In the genomic region with DNA sequence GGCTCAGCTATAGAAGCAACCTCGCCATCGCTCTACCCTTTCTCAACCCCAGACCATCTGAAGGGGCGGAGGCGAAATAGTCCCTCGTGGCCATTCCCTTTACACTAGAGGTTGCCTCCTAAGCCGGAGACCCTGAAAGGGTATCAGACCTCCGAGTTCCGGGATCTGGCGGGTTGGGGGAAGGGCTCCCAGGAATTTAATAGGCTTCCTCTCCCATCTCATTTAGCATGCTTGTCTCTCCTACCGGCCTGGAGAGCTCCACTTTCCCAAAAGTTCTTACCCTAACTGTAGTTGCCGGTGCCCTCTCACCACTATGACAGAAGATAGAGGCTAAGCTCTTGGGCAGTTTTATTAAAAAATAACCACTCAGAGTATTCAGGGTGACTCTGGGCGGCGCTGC, we compare ENCODE assay signal across 11 mouse cellular contexts. TPM values are rescaled to one million over a fixed set of nuclear protein-coding genes. Genes with fewer than 3 reads are reported as not detected.
A peak's percentile ranks its signal among the peaks of the same experiment; 100 is the strongest.
DNase-seq lines count a peak whose midpoint lies in the region; ATAC-seq and TF ChIP-seq lines count a peak whose summit lies in the region.
"Had no signal": no experiment of that assay in that cellular context is flagged by ENCODE, and none has a peak within 500 bp of the region (broad histone marks: within the 10 kb centered on the region; RNA-seq: fewer than 3 reads in every experiment).

No protein-coding gene starts in this region.

- WGBS in kidney, embryonic 16.5 days = 1% methylated on average over 13 of the region's 13 CpGs
- WGBS in embryonic facial prominence, embryonic 13.5 days = 1% methylated on average over 13 of the region's 13 CpGs
- WGBS in hindbrain, postnatal 0 days = 3% methylated on average over 13 of the region's 13 CpGs
- 1% methylated on average over 13 of the region's 13 CpGs for WGBS in neural tube, embryonic 13.5 days

- H3K4me3 ChIP-seq in kidney, embryonic 16.5 days (ENCODE audit: low read length) = peak overlapping the region; percentile 32
- H3K4me3 ChIP-seq in embryonic facial prominence, embryonic 13.5 days = peak overlapping the region; percentile 29
- peak overlapping the region; percentile 34 for H3K4me3 ChIP-seq in hindbrain, postnatal 0 days (ENCODE audit: low read length)
- peak overlapping the region; percentile 30 for H3K4me3 ChIP-seq in neural tube, embryonic 13.5 days
- H3K4me3 ChIP-seq: liver, embryonic 13.5 days had no signal

- peaks cover 8% of the 10 kb centered on the region; the same call in 1 of the 2 replicates for H3K36me3 ChIP-seq in kidney, embryonic 16.5 days (ENCODE audit: insufficient read depth, low read length)
- peaks cover 9% of the 10 kb centered on the region for H3K36me3 ChIP-seq in embryonic facial prominence, embryonic 13.5 days
- H3K36me3 ChIP-seq in hindbrain, postnatal 0 days (ENCODE audit: insufficient read depth, low read length) = no peaks in the 10 kb centered on the region
- peaks cover 11% of the 10 kb centered on the region for H3K36me3 ChIP-seq in neural tube, embryonic 13.5 days
- H3K36me3 ChIP-seq: liver, embryonic 13.5 days had no signal

- H3K27me3 ChIP-seq in kidney, embryonic 16.5 days (ENCODE audit: insufficient read depth, low read length) = peaks cover 61% of the 10 kb centered on the region
- H3K27me3 ChIP-seq in embryonic facial prominence, embryonic 13.5 days = peaks cover 67% of the 10 kb centered on the region
- peaks cover 38% of the 10 kb centered on the region for H3K27me3 ChIP-seq in hindbrain, postnatal 0 days (ENCODE audit: insufficient read depth, low read length)
- H3K27me3 ChIP-seq in neural tube, embryonic 13.5 days = peaks cover 75% of the 10 kb centered on the region

- H3K9me3 ChIP-seq in kidney, embryonic 16.5 days (ENCODE audit: low read length) = no peaks in the 10 kb centered on the region
- H3K9me3 ChIP-seq in embryonic facial prominence, embryonic 13.5 days = no peaks in the 10 kb centered on the region
- no peaks in the 10 kb centered on the region for H3K9me3 ChIP-seq in hindbrain, postnatal 0 days (ENCODE audit: low read length)
- H3K9me3 ChIP-seq in neural tube, embryonic 13.5 days = no peaks in the 10 kb centered on the region
- H3K9me3 ChIP-seq: liver, embryonic 13.5 days had no signal

- no peak for DNase-seq in kidney, postnatal 25 days
- no peak for DNase-seq in hindbrain, postnatal 0 days (ENCODE audit: low spot score)
- no peak for DNase-seq in gastrocnemius, postnatal 25 days
- DNase-seq in urinary bladder, postnatal 10 days (ENCODE audit: low spot score) = no peak
- DNase-seq: gastrocnemius, postnatal 36 days; liver, embryonic 13.5 days; thymus, postnatal 25 days had no signal

- H3K9ac ChIP-seq in kidney, embryonic 16.5 days (replicated peaks; ENCODE audit: low read length) = no peak overlapping the region
- no peak overlapping the region for H3K9ac ChIP-seq in embryonic facial prominence, embryonic 13.5 days
- no peak overlapping the region for H3K9ac ChIP-seq in hindbrain, postnatal 0 days (replicated peaks; ENCODE audit: low read length)
- 0 out of 2 replicates have a peak overlapping the region, but pooled peaks have one; percentile 41 for H3K9ac ChIP-seq in neural tube, embryonic 13.5 days
- H3K9ac ChIP-seq: liver, embryonic 13.5 days had no signal

- H3K4me2 ChIP-seq in kidney, embryonic 16.5 days (replicated peaks; ENCODE audit: low read depth, low read length) = peak overlapping the region; percentile 52
- peak overlapping the region; percentile 45 for H3K4me2 ChIP-seq in embryonic facial prominence, embryonic 13.5 days
- H3K4me2 ChIP-seq in hindbrain, postnatal 0 days (ENCODE audit: low read depth, low read length) = peak overlapping the region; percentile 54
- peak overlapping the region; percentile 53 for H3K4me2 ChIP-seq in neural tube, embryonic 13.5 days
- H3K4me2 ChIP-seq: liver, embryonic 13.5 days had no signal

- ATAC-seq in kidney, embryonic 16.5 days (ENCODE audit: low FRiP score, low TSS enrichment) = no peak
- ATAC-seq in embryonic facial prominence, embryonic 13.5 days (ENCODE audit: insufficient number of reproducible peaks, insufficient read depth, low FRiP score, low TSS enrichment, low read depth) = no peak
- no peak for ATAC-seq in hindbrain, postnatal 0 days
- no peak for ATAC-seq in neural tube, embryonic 13.5 days (ENCODE audit: low read depth)
- no peak for ATAC-seq in megakaryocyte, adult 5-6 weeks (ENCODE audit: poor library complexity, severe bottlenecking)

- no peak overlapping the region for H3K27ac ChIP-seq in kidney, embryonic 16.5 days (ENCODE audit: low read length)
- no peak overlapping the region for H3K27ac ChIP-seq in embryonic facial prominence, embryonic 13.5 days
- H3K27ac ChIP-seq in hindbrain, postnatal 0 days = no peak overlapping the region
- H3K27ac ChIP-seq in neural tube, embryonic 13.5 days (replicated peaks) = no peak overlapping the region
- H3K27ac ChIP-seq: liver, embryonic 13.5 days had no signal

- TF ChIP-seq CTCF in hindbrain, postnatal 0 days (IDR thresholded peaks at IDR 0.05; ENCODE audit: low read depth) = no peak

- peaks cover 15% of the 10 kb centered on the region for H3K4me1 ChIP-seq in kidney, embryonic 16.5 days (ENCODE audit: insufficient read depth, low read length)
- H3K4me1 ChIP-seq in embryonic facial prominence, embryonic 13.5 days = peaks cover 23% of the 10 kb centered on the region
- H3K4me1 ChIP-seq in hindbrain, postnatal 0 days (ENCODE audit: insufficient read depth, low read length) = peaks cover 7% of the 10 kb centered on the region; the same call in 1 of the 2 replicates
- H3K4me1 ChIP-seq in neural tube, embryonic 13.5 days (replicated peaks) = peaks cover 24% of the 10 kb centered on the region

RNA-seq across cellular contexts. Expression of a gene that starts 1.0 kb away (rescaled TPM):
- not detected in 2 replicates for polyA plus RNA-seq in kidney, embryonic 16.5 days (2015; fragmentation: Nextera tagmentation; extraction: Ambion mirVana)
- polyA plus RNA-seq in embryonic facial prominence, embryonic 13.5 days (2015; fragmentation: Nextera tagmentation; extraction: Ambion mirVana) = not detected in 2 replicates
- not detected in 2 replicates for total RNA-seq in hindbrain, postnatal 0 days (2014; rRNA removed)
- 0.44 and 0.54 TPM in 2 replicates for polyA plus RNA-seq in hindbrain, postnatal 0 days (2015; fragmentation: Nextera tagmentation; extraction: Ambion mirVana)
- polyA plus RNA-seq in neural tube, embryonic 13.5 days (2015; fragmentation: Nextera tagmentation; extraction: Ambion mirVana) = not detected in 2 replicates
- not detected for total RNA-seq in gastrocnemius, postnatal 25 days (2021)
- total RNA-seq in megakaryocyte, adult 5-6 weeks (2015) = not detected in 2 replicates
- not detected in 2 replicates for total RNA-seq in megakaryocyte, adult 5-6 weeks (2017)
- total RNA-seq: gastrocnemius, postnatal 36 days had no signal
- polyA plus RNA-seq: liver, embryonic 13.5 days had no signal

RNA-seq across cellular contexts. Expression of a gene that starts 16.4 kb away (rescaled TPM):
- 79.0 and 79.3 TPM in 2 replicates for polyA plus RNA-seq in kidney, embryonic 16.5 days (2015; fragmentation: Nextera tagmentation; extraction: Ambion mirVana)
- polyA plus RNA-seq in embryonic facial prominence, embryonic 13.5 days (2015; fragmentation: Nextera tagmentation; extraction: Ambion mirVana) = 69.4 and 70.2 TPM in 2 replicates
- total RNA-seq in hindbrain, postnatal 0 days (2014; rRNA removed) = 66.1 and 75.0 TPM in 2 replicates
- 49.1 and 52.1 TPM in 2 replicates for polyA plus RNA-seq in hindbrain, postnatal 0 days (2015; fragmentation: Nextera tagmentation; extraction: Ambion mirVana)
- 50.4 and 55.5 TPM in 2 replicates for polyA plus RNA-seq in neural tube, embryonic 13.5 days (2015; fragmentation: Nextera tagmentation; extraction: Ambion mirVana)
- 10 to 100 TPM; 22.9 to 25.6 TPM for total RNA-seq in gastrocnemius, postnatal 25 days (2021)
- total RNA-seq in megakaryocyte, adult 5-6 weeks (2015) = 30.3 and 40.5 TPM in 2 replicates
- 26.1 and 27.0 TPM in 2 replicates for total RNA-seq in megakaryocyte, adult 5-6 weeks (2017)

RNA-seq across cellular contexts. Expression of a gene that starts 21.1 kb away (rescaled TPM):
- 0.19 and 0.28 TPM in 2 replicates for polyA plus RNA-seq in kidney, embryonic 16.5 days (2015; fragmentation: Nextera tagmentation; extraction: Ambion mirVana)
- 0.37 and 0.62 TPM in 2 replicates for polyA plus RNA-seq in embryonic facial prominence, embryonic 13.5 days (2015; fragmentation: Nextera tagmentation; extraction: Ambion mirVana)
- 0.22 and 0.52 TPM in 2 replicates for total RNA-seq in hindbrain, postnatal 0 days (2014; rRNA removed)
- not detected in 2 replicates for polyA plus RNA-seq in hindbrain, postnatal 0 days (2015; fragmentation: Nextera tagmentation; extraction: Ambion mirVana)
- polyA plus RNA-seq in neural tube, embryonic 13.5 days (2015; fragmentation: Nextera tagmentation; extraction: Ambion mirVana) = 0.40 and 0.62 TPM in 2 replicates
- total RNA-seq in gastrocnemius, postnatal 25 days (2021) = 100 to 1,000 TPM; 303 to 342 TPM
- not detected in 2 replicates for total RNA-seq in megakaryocyte, adult 5-6 weeks (2015)
- not detected in 2 replicates for total RNA-seq in megakaryocyte, adult 5-6 weeks (2017)

RNA-seq across cellular contexts. Expression of a gene that starts 29.6 kb away (rescaled TPM):
- 3.4 and 4.5 TPM in 2 replicates for polyA plus RNA-seq in kidney, embryonic 16.5 days (2015; fragmentation: Nextera tagmentation; extraction: Ambion mirVana)
- polyA plus RNA-seq in embryonic facial prominence, embryonic 13.5 days (2015; fragmentation: Nextera tagmentation; extraction: Ambion mirVana) = 0.73 TPM in 1 of 2 replicates, not detected in the other
- total RNA-seq in hindbrain, postnatal 0 days (2014; rRNA removed) = 40.2 and 47.5 TPM in 2 replicates
- polyA plus RNA-seq in hindbrain, postnatal 0 days (2015; fragmentation: Nextera tagmentation; extraction: Ambion mirVana) = 33.5 and 37.2 TPM in 2 replicates
- 26.2 and 28.9 TPM in 2 replicates for polyA plus RNA-seq in neural tube, embryonic 13.5 days (2015; fragmentation: Nextera tagmentation; extraction: Ambion mirVana)
- under 1 TPM in 1 of 2 experiments, not detected in 1; 0.13 TPM for total RNA-seq in gastrocnemius, postnatal 25 days (2021)
- total RNA-seq in megakaryocyte, adult 5-6 weeks (2015) = not detected in 2 replicates
- not detected in 2 replicates for total RNA-seq in megakaryocyte, adult 5-6 weeks (2017)
- total RNA-seq: gastrocnemius, postnatal 36 days had no signal

RNA-seq across cellular contexts. Expression of a gene that starts 31.6 kb away (rescaled TPM):
- polyA plus RNA-seq in kidney, embryonic 16.5 days (2015; fragmentation: Nextera tagmentation; extraction: Ambion mirVana) = not detected in 2 replicates
- not detected in 2 replicates for polyA plus RNA-seq in embryonic facial prominence, embryonic 13.5 days (2015; fragmentation: Nextera tagmentation; extraction: Ambion mirVana)
- total RNA-seq in hindbrain, postnatal 0 days (2014; rRNA removed) = not detected in 2 replicates
- polyA plus RNA-seq in hindbrain, postnatal 0 days (2015; fragmentation: Nextera tagmentation; extraction: Ambion mirVana) = not detected in 2 replicates
- polyA plus RNA-seq in neural tube, embryonic 13.5 days (2015; fragmentation: Nextera tagmentation; extraction: Ambion mirVana) = not detected in 2 replicates
- total RNA-seq in gastrocnemius, postnatal 25 days (2021) = not detected
- not detected in 2 replicates for total RNA-seq in megakaryocyte, adult 5-6 weeks (2015)
- total RNA-seq in megakaryocyte, adult 5-6 weeks (2017) = not detected in 2 replicates
- total RNA-seq: gastrocnemius, postnatal 36 days had no signal
- polyA plus RNA-seq: liver, embryonic 13.5 days had no signal
